Mouse (Mus musculus) C2C12 (cell line): Measurements from ENCODE around the gene Pcsk1.

Experiments used
- CEBPB ChIP-seq: IDR thresholded peaks from one replicate; pipeline ENCODE4 v1.6.1; 2011; ENCODE audit warnings: low read depth, mild to moderate bottlenecking, control low read depth, moderate library complexity
- CTCF ChIP-seq: IDR thresholded peaks from one replicate; pipeline ENCODE4 v1.5.1; 2011; ENCODE audit not compliant: control insufficient read depth, insufficient read depth, insufficient read length
- FOSL1 ChIP-seq: IDR thresholded peaks from one replicate; pipeline ENCODE4 v1.8.0; 2011; ENCODE audit warnings: mild to moderate bottlenecking, low read length; ENCODE audit not compliant: poor library complexity, insufficient read depth, severe bottlenecking
- MAX ChIP-seq: IDR thresholded peaks from one replicate; pipeline ENCODE4 v1.6.1; 2011; ENCODE audit warnings: mild to moderate bottlenecking, control low read depth
- MYOD1 ChIP-seq: IDR thresholded peaks from one replicate; pipeline ENCODE4 v1.6.1; 2011; ENCODE audit warnings: low read depth; ENCODE audit not compliant: control insufficient read depth, insufficient read length
- MYOG ChIP-seq: IDR thresholded peaks from one replicate; pipeline ENCODE4 v1.6.1; 2011; ENCODE audit not compliant: control insufficient read depth, insufficient read length; ENCODE audit errors: extremely low read depth
- USF1 ChIP-seq: IDR thresholded peaks from one replicate; pipeline ENCODE4 v1.6.1; 2011; ENCODE audit warnings: low read depth, mild to moderate bottlenecking, control low read depth, moderate library complexity

DNA sequence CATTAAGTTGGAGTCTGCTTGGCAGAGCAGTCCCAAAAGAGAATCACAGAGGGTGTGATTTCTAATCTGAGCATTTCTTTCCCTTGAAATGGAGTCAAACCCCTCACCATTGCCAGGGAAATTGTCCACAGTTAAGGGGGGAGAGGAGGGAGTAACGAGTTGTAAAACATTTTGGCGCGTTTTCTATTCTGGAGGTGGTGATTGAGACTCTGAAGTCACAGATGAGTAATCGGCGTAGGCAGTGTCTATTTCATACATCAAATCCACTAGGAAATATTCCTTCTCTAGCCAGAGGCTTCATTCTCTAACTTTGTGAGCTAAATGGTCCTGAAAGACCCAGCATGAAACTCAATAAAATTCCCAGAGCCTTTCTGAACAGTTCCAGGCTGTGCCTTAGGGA lies 1.4 kb downstream of the Pcsk1 start:
- no peak for TF ChIP-seq CTCF
- TF ChIP-seq MAX, result no peak
- no peak for TF ChIP-seq FOSL1
- TF ChIP-seq CEBPB, result no peak
- TF ChIP-seq USF1, result no peak
- TF ChIP-seq MYOD1, result no peak
- TF ChIP-seq MYOG, result no peak
